Mouse (Mus musculus): ENCODE measurements around the gene Pex26. TPM values are rescaled to one million over a fixed set of nuclear protein-coding genes. Genes with fewer than 3 reads are reported as not detected.

Gene Pex26
- polyA plus RNA-seq, 1 experiment from 2014 or later: 15.2 TPM

GRCm38 (mm10) chr6:121219406-121219805, 35.9 kb downstream of the Pex26 start:
- Histone ChIP-seq H3K27ac (no peak overlapping the region), H3K4me3 (replicated peaks; ENCODE audit: low read length) (no peak overlapping the region), H3K4me2 (replicated peaks) (no peak overlapping the region), H3K9ac (no peak overlapping the region), H3K27me3 (ENCODE audit: control insufficient read depth, insufficient read depth, low read length) (no peaks in the 10 kb centered on the region), H3K9me3 (ENCODE audit: control insufficient read depth, low read length) (no peaks in the 10 kb centered on the region), H3K4me1 (replicated peaks; ENCODE audit: control insufficient read depth, insufficient read depth, low read length) (no peaks in the 10 kb centered on the region), H3K36me3 (replicated peaks; ENCODE audit: control insufficient read depth, insufficient read depth) (no peaks in the 10 kb centered on the region)
- 84% methylated on average over 4 of the region's 4 CpGs for WGBS
- ATAC-seq (ENCODE audit: low FRiP score) (no peak), DNase-seq (ENCODE audit: low spot score) (no peak)

GRCm38 (mm10) chr6:121220181-121220580, 36.7 kb downstream of the Pex26 start:
- WGBS: 93% methylated on average over 10 of the region's 10 CpGs
- no peak for ATAC-seq (ENCODE audit: low FRiP score)
- Histone ChIP-seq H3K4me3 (replicated peaks; ENCODE audit: low read length) (no peak overlapping the region), H3K9ac (no peak overlapping the region), H3K27me3 (ENCODE audit: control insufficient read depth, insufficient read depth, low read length) (no peaks in the 10 kb centered on the region), H3K4me2 (replicated peaks) (no peak overlapping the region), H3K4me1 (replicated peaks; ENCODE audit: control insufficient read depth, insufficient read depth, low read length) (no peaks in the 10 kb centered on the region), H3K36me3 (replicated peaks; ENCODE audit: control insufficient read depth, insufficient read depth) (no peaks in the 10 kb centered on the region), H3K27ac (no peak overlapping the region), H3K9me3 (ENCODE audit: control insufficient read depth, low read length) (no peaks in the 10 kb centered on the region)
- DNase-seq (ENCODE audit: low spot score): no peak

DNA sequence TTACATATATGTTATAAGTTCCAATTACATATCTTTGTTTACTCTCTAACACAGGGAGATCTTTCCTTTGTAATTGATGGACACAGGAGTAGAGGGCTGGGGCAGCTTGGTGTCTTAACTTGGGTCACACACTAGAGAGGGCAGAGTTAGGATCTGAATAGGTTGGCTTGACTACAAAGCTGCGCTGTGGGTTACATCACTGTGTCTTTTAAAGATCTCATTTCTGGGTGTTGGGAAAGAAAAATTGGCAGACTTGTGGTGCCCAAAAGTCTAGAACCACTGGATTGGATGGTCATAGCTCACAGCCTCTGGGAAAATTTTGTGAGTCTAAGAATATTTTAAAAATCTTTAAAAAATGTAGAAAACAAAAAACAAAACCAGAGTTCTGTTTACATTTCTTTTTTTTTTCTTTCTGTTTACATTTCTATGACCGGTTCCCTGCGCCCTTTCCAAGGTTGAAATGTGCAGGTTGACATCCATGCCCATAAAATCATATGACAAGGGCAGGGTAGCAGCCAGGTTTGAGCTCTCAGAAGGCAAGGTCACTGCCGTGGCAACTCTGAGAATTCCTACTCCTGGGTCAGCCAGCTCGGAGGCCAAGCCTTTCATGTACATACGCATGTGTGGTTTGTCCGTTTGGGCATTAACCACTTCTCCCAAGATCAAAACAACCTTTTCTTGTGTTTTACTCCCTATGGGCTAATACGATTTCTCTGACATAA, 38.6 kb downstream of the Pex26 start:
- Histone ChIP-seq H3K36me3 (replicated peaks; ENCODE audit: control insufficient read depth, insufficient read depth) (no peaks in the 10 kb centered on the region), H3K4me2 (replicated peaks) (no peak overlapping the region), H3K9ac (no peak overlapping the region), H3K4me3 (replicated peaks; ENCODE audit: low read length) (no peak overlapping the region), H3K9me3 (ENCODE audit: control insufficient read depth, low read length) (no peaks in the 10 kb centered on the region), H3K27ac (no peak overlapping the region), H3K4me1 (replicated peaks; ENCODE audit: control insufficient read depth, insufficient read depth, low read length) (no peaks in the 10 kb centered on the region), H3K27me3 (ENCODE audit: control insufficient read depth, insufficient read depth, low read length) (no peaks in the 10 kb centered on the region)
- DNase-seq (ENCODE audit: low spot score) (no peak), ATAC-seq (ENCODE audit: low FRiP score) (no peak)
- 87% methylated on average over 8 of the region's 8 CpGs for WGBS

DNA sequence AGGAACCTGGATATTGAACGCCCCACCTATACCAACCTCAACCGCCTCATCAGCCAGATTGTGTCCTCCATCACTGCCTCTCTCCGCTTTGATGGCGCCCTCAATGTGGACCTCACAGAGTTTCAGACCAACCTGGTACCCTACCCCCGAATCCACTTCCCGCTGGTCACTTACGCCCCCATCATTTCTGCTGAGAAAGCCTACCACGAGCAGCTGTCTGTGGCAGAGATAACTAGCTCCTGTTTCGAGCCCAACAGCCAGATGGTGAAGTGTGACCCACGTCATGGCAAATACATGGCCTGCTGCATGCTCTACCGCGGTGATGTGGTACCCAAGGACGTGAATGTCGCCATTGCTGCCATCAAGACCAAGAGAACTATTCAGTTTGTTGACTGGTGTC, 39.5 kb downstream of the Pex26 start:
- Histone ChIP-seq H3K27me3 (ENCODE audit: control insufficient read depth, insufficient read depth, low read length) (no peaks in the 10 kb centered on the region), H3K36me3 (replicated peaks; ENCODE audit: control insufficient read depth, insufficient read depth) (no peaks in the 10 kb centered on the region), H3K4me3 (replicated peaks; ENCODE audit: low read length) (no peak overlapping the region), H3K4me1 (replicated peaks; ENCODE audit: control insufficient read depth, insufficient read depth, low read length) (no peaks in the 10 kb centered on the region), H3K9ac (no peak overlapping the region), H3K4me2 (replicated peaks) (no peak overlapping the region), H3K9me3 (ENCODE audit: control insufficient read depth, low read length) (no peaks in the 10 kb centered on the region), H3K27ac (no peak overlapping the region)
- 97% methylated on average over 14 of the region's 14 CpGs for WGBS
- DNase-seq (ENCODE audit: low spot score): no peak
- no peak for ATAC-seq (ENCODE audit: low FRiP score)

GRCm38 (mm10) chr6:121224067-121224466, 40.6 kb downstream of the Pex26 start:
- Histone ChIP-seq H3K4me3 (replicated peaks; ENCODE audit: low read length) (no peak overlapping the region), H3K4me1 (replicated peaks; ENCODE audit: control insufficient read depth, insufficient read depth, low read length) (no peaks in the 10 kb centered on the region), H3K4me2 (replicated peaks) (no peak overlapping the region), H3K27ac (no peak overlapping the region), H3K9ac (no peak overlapping the region), H3K27me3 (ENCODE audit: control insufficient read depth, insufficient read depth, low read length) (no peaks in the 10 kb centered on the region), H3K9me3 (ENCODE audit: control insufficient read depth, low read length) (no peaks in the 10 kb centered on the region), H3K36me3 (replicated peaks; ENCODE audit: control insufficient read depth, insufficient read depth) (no peaks in the 10 kb centered on the region)
- no peak for DNase-seq (ENCODE audit: low spot score)
- 77% methylated on average over 5 of the region's 5 CpGs for WGBS
- ATAC-seq (ENCODE audit: low FRiP score): no peak

DNA sequence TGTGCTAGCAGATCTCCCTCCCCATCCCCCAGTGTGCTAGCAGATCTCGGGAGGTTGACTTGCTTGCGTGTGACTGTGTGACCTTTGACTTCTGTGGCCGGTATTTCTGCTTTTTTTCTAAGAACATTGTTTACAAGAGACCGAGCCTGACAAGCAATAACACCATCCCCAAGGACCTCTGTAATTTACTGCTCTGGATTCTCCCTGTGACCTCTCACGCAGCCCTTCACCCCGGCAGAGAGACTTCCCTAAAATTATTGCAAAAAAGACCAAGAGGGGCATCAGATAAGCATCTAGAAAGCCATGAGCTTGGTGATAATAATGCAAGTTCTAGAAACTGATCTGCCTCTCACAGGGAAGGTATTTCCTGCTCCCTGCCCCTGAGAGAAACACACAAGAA, 41.5 kb downstream of the Pex26 start:
- DNase-seq (ENCODE audit: low spot score): no peak
- no peak overlapping the region for H3K9ac ChIP-seq
- H3K9me3 ChIP-seq (ENCODE audit: control insufficient read depth, low read length): no peaks in the 10 kb centered on the region
- no peaks in the 10 kb centered on the region for H3K4me1 ChIP-seq (replicated peaks; ENCODE audit: control insufficient read depth, insufficient read depth, low read length)
- 35% methylated on average over 6 of the region's 6 CpGs for WGBS
- ATAC-seq (ENCODE audit: low FRiP score): no peak
- no peaks in the 10 kb centered on the region for H3K27me3 ChIP-seq (ENCODE audit: control insufficient read depth, insufficient read depth, low read length)
- H3K36me3 ChIP-seq (replicated peaks; ENCODE audit: control insufficient read depth, insufficient read depth): no peaks in the 10 kb centered on the region
- no peak overlapping the region for H3K27ac ChIP-seq
- H3K4me2 ChIP-seq (replicated peaks): no peak overlapping the region
- no peak overlapping the region for H3K4me3 ChIP-seq (replicated peaks; ENCODE audit: low read length)

GRCm38 (mm10) chr6:121226043-121226442, 42.6 kb downstream of the Pex26 start:
- H3K4me2 ChIP-seq (replicated peaks): no peak overlapping the region
- H3K27me3 ChIP-seq (ENCODE audit: control insufficient read depth, insufficient read depth, low read length): no peaks in the 10 kb centered on the region
- no peak overlapping the region for H3K4me3 ChIP-seq (replicated peaks; ENCODE audit: low read length)
- no peak overlapping the region for H3K27ac ChIP-seq
- ATAC-seq (ENCODE audit: low FRiP score): no peak
- no peaks in the 10 kb centered on the region for H3K4me1 ChIP-seq (replicated peaks; ENCODE audit: control insufficient read depth, insufficient read depth, low read length)
- 77% methylated on average over 4 of the region's 4 CpGs for WGBS
- H3K9me3 ChIP-seq (ENCODE audit: control insufficient read depth, low read length): no peaks in the 10 kb centered on the region
- H3K36me3 ChIP-seq (replicated peaks; ENCODE audit: control insufficient read depth, insufficient read depth): no peaks in the 10 kb centered on the region
- no peak overlapping the region for H3K9ac ChIP-seq
- DNase-seq (ENCODE audit: low spot score): no peak

- Histone ChIP-seq H3K4me2 (replicated peaks) (no peak overlapping the region), H3K27me3 (ENCODE audit: control insufficient read depth, insufficient read depth, low read length) (no peaks in the 10 kb centered on the region), H3K4me1 (replicated peaks; ENCODE audit: control insufficient read depth, insufficient read depth, low read length) (no peaks in the 10 kb centered on the region), H3K36me3 (replicated peaks; ENCODE audit: control insufficient read depth, insufficient read depth) (no peaks in the 10 kb centered on the region), H3K27ac (no peak overlapping the region), H3K9ac (no peak overlapping the region), H3K9me3 (ENCODE audit: control insufficient read depth, low read length) (no peaks in the 10 kb centered on the region), H3K4me3 (replicated peaks; ENCODE audit: low read length) (no peak overlapping the region)
- DNase-seq (ENCODE audit: low spot score): no peak
- 94% methylated on average over 2 of the region's 2 CpGs for WGBS
- ATAC-seq (ENCODE audit: low FRiP score): no peak
Measured at GRCm38 (mm10) chr6:121226744-121227143, 43.3 kb downstream of the Pex26 start.

DNA sequence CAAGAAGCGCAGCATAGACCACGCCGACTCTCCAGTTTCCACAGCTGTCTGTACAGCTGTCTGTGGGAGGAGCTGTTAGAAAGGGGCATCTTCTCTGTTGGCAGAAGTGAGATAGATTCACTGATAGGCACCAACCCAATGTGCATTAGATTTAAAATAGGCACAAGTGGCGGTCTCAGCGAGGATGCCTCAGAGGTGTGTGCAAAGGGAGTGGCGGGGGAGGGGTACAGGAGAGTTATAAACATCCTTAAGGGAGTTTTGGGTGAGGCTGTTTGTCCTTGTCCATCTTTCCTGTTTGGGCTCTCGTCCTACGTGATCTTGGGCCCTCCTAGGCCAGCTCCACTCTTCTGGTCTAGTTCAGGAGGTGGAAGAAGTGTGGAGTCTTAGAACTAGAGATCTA, 45.0 kb downstream of the Pex26 start:
- H3K4me2 ChIP-seq (replicated peaks): no peak overlapping the region
- H3K27me3 ChIP-seq (ENCODE audit: control insufficient read depth, insufficient read depth, low read length): no peaks in the 10 kb centered on the region
- WGBS: 77% methylated on average over 8 of the region's 8 CpGs
- no peaks in the 10 kb centered on the region for H3K36me3 ChIP-seq (replicated peaks; ENCODE audit: control insufficient read depth, insufficient read depth)
- no peaks in the 10 kb centered on the region for H3K4me1 ChIP-seq (replicated peaks; ENCODE audit: control insufficient read depth, insufficient read depth, low read length)
- ATAC-seq (ENCODE audit: low FRiP score) (no peak), DNase-seq (ENCODE audit: low spot score) (no peak)
- no peak overlapping the region for H3K4me3 ChIP-seq (replicated peaks; ENCODE audit: low read length)
- no peak overlapping the region for H3K27ac ChIP-seq
- H3K9ac ChIP-seq: no peak overlapping the region
- H3K9me3 ChIP-seq (ENCODE audit: control insufficient read depth, low read length): no peaks in the 10 kb centered on the region

- H3K4me3 ChIP-seq (replicated peaks; ENCODE audit: low read length): no peak overlapping the region
- H3K9me3 ChIP-seq (ENCODE audit: control insufficient read depth, low read length): no peaks in the 10 kb centered on the region
- H3K9ac ChIP-seq: no peak overlapping the region
- ATAC-seq (ENCODE audit: low FRiP score): no peak
- no peaks in the 10 kb centered on the region for H3K36me3 ChIP-seq (replicated peaks; ENCODE audit: control insufficient read depth, insufficient read depth)
- no peak overlapping the region for H3K4me2 ChIP-seq (replicated peaks)
- 60% methylated on average over 1 of the region's 1 CpGs for WGBS
- no peak overlapping the region for H3K27ac ChIP-seq
- no peak for DNase-seq (ENCODE audit: low spot score)
- no peaks in the 10 kb centered on the region for H3K4me1 ChIP-seq (replicated peaks; ENCODE audit: control insufficient read depth, insufficient read depth, low read length)
- H3K27me3 ChIP-seq (ENCODE audit: control insufficient read depth, insufficient read depth, low read length): no peaks in the 10 kb centered on the region
Measured at GRCm38 (mm10) chr6:121232652-121233051, 49.2 kb downstream of the Pex26 start.

Data from hindbrain, embryonic 14.5 days (tissue).